Comparison of ENCODE assay signal across 17 mouse cellular contexts in the genomic region with DNA sequence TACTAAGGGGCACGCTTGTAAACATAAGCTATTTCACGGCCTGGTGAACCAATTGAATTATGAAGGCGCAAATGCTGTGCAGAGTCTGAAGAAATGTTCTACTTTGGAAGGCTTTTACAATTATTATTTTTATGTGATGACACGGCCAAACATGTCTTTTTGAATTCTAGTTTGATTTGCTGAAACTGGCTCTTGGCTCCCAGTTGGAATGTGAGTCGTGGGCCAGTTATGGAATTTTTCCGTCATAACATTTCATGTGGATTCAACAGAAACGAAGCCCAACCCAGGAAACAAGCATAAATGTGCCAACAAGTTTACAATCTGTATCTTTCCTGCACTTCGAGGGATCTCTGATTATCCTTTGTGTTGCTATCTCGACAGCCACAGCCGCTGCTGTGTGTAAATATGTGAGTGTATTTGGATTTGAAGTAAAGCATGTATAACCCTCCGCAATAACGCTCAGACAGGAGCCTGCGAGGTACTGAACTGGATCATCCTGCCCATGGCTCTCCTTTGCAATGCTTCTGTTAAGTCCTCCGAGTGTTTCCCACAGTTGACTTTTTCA.
DNase-seq lines count a peak whose midpoint lies in the region; ATAC-seq and TF ChIP-seq lines count a peak whose summit lies in the region.
"Had no signal": no experiment of that assay in that cellular context is flagged by ENCODE, and none has a peak within 500 bp of the region (broad histone marks: within the 10 kb centered on the region; RNA-seq: fewer than 3 reads in every experiment).

No protein-coding gene starts in this region.

- no peak for TF ChIP-seq EP300 in stomach, postnatal 0 days (optimal IDR thresholded peaks at IDR 0.05)

- no peaks in the 10 kb centered on the region for H3K27me3 ChIP-seq in heart, embryonic 10.5 days (ENCODE audit: insufficient read depth, poor library complexity, severe bottlenecking)
- H3K27me3 ChIP-seq in lung, embryonic 16.5 days (ENCODE audit: control insufficient read depth, insufficient read depth, low read depth, low read length), result no peaks in the 10 kb centered on the region
- no peaks in the 10 kb centered on the region for H3K27me3 ChIP-seq in stomach, postnatal 0 days (ENCODE audit: control insufficient read depth, insufficient read depth, low read length)
- H3K27me3 ChIP-seq in cerebellum, adult 2 months (ENCODE audit: control insufficient read depth, insufficient read depth, low read length), result no peaks in the 10 kb centered on the region
- H3K27me3 ChIP-seq: embryonic facial prominence, embryonic 15.5 days; midbrain, embryonic 15.5 days had no signal

- H3K36me3 ChIP-seq in heart, embryonic 10.5 days, result no peaks in the 10 kb centered on the region
- H3K36me3 ChIP-seq in lung, embryonic 16.5 days (ENCODE audit: control insufficient read depth, insufficient read depth, low read length), result no peaks in the 10 kb centered on the region
- H3K36me3 ChIP-seq in stomach, postnatal 0 days (ENCODE audit: control insufficient read depth, insufficient read depth, low read length), result no peaks in the 10 kb centered on the region
- H3K36me3 ChIP-seq: embryonic facial prominence, embryonic 15.5 days; midbrain, embryonic 15.5 days had no signal

- no peaks in the 10 kb centered on the region for H3K4me1 ChIP-seq in heart, embryonic 10.5 days
- H3K4me1 ChIP-seq in lung, embryonic 16.5 days (replicated peaks; ENCODE audit: control insufficient read depth, insufficient read depth, low read length), result no peaks in the 10 kb centered on the region
- H3K4me1 ChIP-seq in stomach, postnatal 0 days (replicated peaks; ENCODE audit: control insufficient read depth, insufficient read depth), result 0 out of 2 replicates have a peak, but pooled peaks cover 2% of the 10 kb centered on the region
- no peaks in the 10 kb centered on the region for H3K4me1 ChIP-seq in cerebellum, adult 2 months (ENCODE audit: control insufficient read depth, insufficient read depth, low read length)
- H3K4me1 ChIP-seq: embryonic facial prominence, embryonic 15.5 days; midbrain, embryonic 15.5 days had no signal

- 84% methylated on average over 14 of the region's 14 CpGs for WGBS in heart, embryonic 10.5 days
- 54% methylated on average over 14 of the region's 14 CpGs for WGBS in lung, embryonic 16.5 days
- 44% methylated on average over 14 of the region's 14 CpGs for WGBS in stomach, postnatal 0 days
- WGBS in cerebellum, adult 2 months, result 81% methylated on average over 14 of the region's 14 CpGs

- no peak overlapping the region for H3K4me2 ChIP-seq in lung, embryonic 16.5 days (ENCODE audit: low read depth, low read length)
- H3K4me2 ChIP-seq in stomach, postnatal 0 days (replicated peaks; ENCODE audit: low read depth), result 0 out of 2 replicates have a peak overlapping the region, but pooled peaks have one; percentile 5
- H3K4me2 ChIP-seq: embryonic facial prominence, embryonic 15.5 days; midbrain, embryonic 15.5 days had no signal

- H3K4me3 ChIP-seq in heart, embryonic 10.5 days, result no peak overlapping the region
- H3K4me3 ChIP-seq in lung, embryonic 16.5 days (ENCODE audit: low read length), result no peak overlapping the region
- no peak overlapping the region for H3K4me3 ChIP-seq in stomach, postnatal 0 days (ENCODE audit: low read depth, low read length)
- no peak overlapping the region for H3K4me3 ChIP-seq in cerebellum, adult 2 months (replicated peaks; ENCODE audit: insufficient read depth, low read depth, low read length)
- H3K4me3 ChIP-seq: embryonic facial prominence, embryonic 15.5 days; midbrain, embryonic 15.5 days had no signal

- no peak overlapping the region for H3K27ac ChIP-seq in heart, embryonic 10.5 days
- no peak overlapping the region; the same call in 1 of the 2 replicates for H3K27ac ChIP-seq in lung, embryonic 16.5 days (ENCODE audit: low read length)
- H3K27ac ChIP-seq in stomach, postnatal 0 days (replicated peaks), result 0 out of 2 replicates have a peak overlapping the region, but pooled peaks have one; percentile 14
- H3K27ac ChIP-seq in cerebellum, adult 2 months (ENCODE audit: insufficient read depth, low read length), result no peak overlapping the region
- H3K27ac ChIP-seq: embryonic facial prominence, embryonic 15.5 days; macrophage; midbrain, embryonic 15.5 days had no signal

- peak; percentile 67 for ATAC-seq in lung, embryonic 16.5 days (ENCODE audit: low read depth)
- no peak for ATAC-seq in stomach, postnatal 0 days (ENCODE audit: low FRiP score, low TSS enrichment)
- ATAC-seq: forebrain, embryonic 16.5 days; hindbrain, embryonic 16.5 days; midbrain, embryonic 15.5 days had no signal

- H3K9me3 ChIP-seq in heart, embryonic 10.5 days, result no peaks in the 10 kb centered on the region
- no peaks in the 10 kb centered on the region for H3K9me3 ChIP-seq in lung, embryonic 16.5 days (ENCODE audit: control insufficient read depth, low read length)
- H3K9me3 ChIP-seq in stomach, postnatal 0 days (ENCODE audit: control insufficient read depth, low read length), result no peaks in the 10 kb centered on the region
- H3K9me3 ChIP-seq: embryonic facial prominence, embryonic 15.5 days; midbrain, embryonic 15.5 days had no signal

- no peak for TF ChIP-seq CTCF in stomach, postnatal 0 days (IDR thresholded peaks at IDR 0.05; ENCODE audit: low read depth)
- TF ChIP-seq CTCF in cerebellum, adult 2 months (IDR thresholded peaks at IDR 0.05; ENCODE audit: borderline replicate concordance, insufficient read depth, low read depth, low read length), result no peak

- TF ChIP-seq POLR2A in cerebellum, adult 2 months (IDR thresholded peaks at IDR 0.05; ENCODE audit: borderline replicate concordance, insufficient read depth, low read length), result no peak

- peak; percentile 5 for DNase-seq in heart, postnatal 4 days
- no peak for DNase-seq in heart, embryonic 10.5 days (ENCODE audit: low spot score)
- peak; percentile 5 for DNase-seq in urinary bladder, postnatal 25 days (ENCODE audit: low spot score)
- DNase-seq in urinary bladder, adult 2 months (ENCODE audit: low spot score), result no peak
- no peak for DNase-seq in stomach, postnatal 0 days (ENCODE audit: low spot score)
- no peak for DNase-seq in cerebellum, adult 2 months
- no peak for DNase-seq in right cerebral cortex, postnatal 25 days
- DNase-seq: cerebellum, adult 11 months; liver; right cerebral cortex, postnatal 4 days; thymus, postnatal 36 days had no signal

- no peak overlapping the region for H3K9ac ChIP-seq in lung, embryonic 16.5 days (ENCODE audit: low read length)
- H3K9ac ChIP-seq in stomach, postnatal 0 days (ENCODE audit: low read length), result no peak overlapping the region
- H3K9ac ChIP-seq: embryonic facial prominence, embryonic 15.5 days; midbrain, embryonic 15.5 days had no signal

Comparison
In these comparisons a context has a peak if more than half of its experiments do, and no peak if none do; other contexts are left out.
1. DNase-seq: peak in heart, postnatal 4 days (single experiment) and urinary bladder, postnatal 25 days (single experiment); none in heart, embryonic 10.5 days (single experiment), urinary bladder, adult 2 months (single experiment), stomach, postnatal 0 days (single experiment), cerebellum, adult 2 months (0 of 2) and right cerebral cortex, postnatal 25 days (single experiment).